Mouse (Mus musculus): ENCODE measurements around the gene Dock1.

DNA sequence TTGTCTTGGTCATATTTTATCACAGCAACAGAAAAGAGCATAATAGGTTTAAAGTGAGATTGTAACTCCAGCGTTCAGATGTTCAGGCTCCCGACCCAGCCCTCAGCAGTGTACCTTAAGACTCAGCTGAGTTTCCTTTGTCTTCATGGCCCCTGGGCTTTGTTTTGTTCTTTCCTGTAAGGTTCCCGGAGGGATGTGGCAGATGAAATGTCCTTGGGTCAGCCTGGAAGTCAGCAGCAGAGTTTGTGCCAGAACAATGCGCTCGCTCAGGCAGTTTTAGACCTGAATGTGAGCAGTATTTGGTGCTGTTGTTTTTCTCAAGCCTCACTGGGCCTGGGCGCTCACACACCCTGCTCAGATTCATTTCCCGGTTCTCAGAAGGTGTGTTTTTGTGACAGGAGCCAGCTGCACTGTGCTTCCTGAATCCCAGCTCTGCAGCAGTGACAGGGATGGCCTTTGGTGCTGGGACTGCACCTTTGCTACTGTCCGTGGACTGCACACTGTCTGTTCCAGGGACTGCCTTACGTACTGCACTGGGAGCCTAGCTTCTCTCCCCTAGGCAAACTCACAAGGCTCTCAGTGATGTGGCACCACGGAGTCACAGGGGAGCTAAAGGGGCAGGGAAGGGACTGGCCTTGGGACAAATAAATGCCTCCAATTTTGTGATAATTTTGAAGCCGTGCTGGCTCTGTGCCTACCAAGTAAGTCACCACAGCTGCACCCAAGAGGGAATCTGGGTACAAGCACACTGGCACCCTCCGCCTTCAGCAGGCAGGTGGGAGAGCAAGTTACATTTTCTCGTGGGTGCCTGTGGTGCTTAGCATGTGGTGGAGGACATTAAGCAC lies 9.1 kb downstream of the Dock1 start:
- TF ChIP-seq KAT2A (IDR thresholded peaks at IDR 0.05; ENCODE audit: insufficient replicate concordance, low read length) (no peak), POLR2A (IDR thresholded peaks at IDR 0.05; ENCODE audit: low read depth, low read length) (no peak), MAFK (IDR thresholded peaks at IDR 0.05; ENCODE audit: insufficient replicate concordance, low read length) (no peak), JUND (conservative IDR thresholded peaks at IDR 0.05; ENCODE audit: low read depth, low read length) (no peak), USF2 (conservative IDR thresholded peaks at IDR 0.05; ENCODE audit: low read depth, low read length) (no peak), ZMIZ1 (IDR thresholded peaks at IDR 0.05; ENCODE audit: low read depth, low read length) (no peak), CTCF (conservative IDR thresholded peaks at IDR 0.05 in 1 of 2, IDR thresholded peaks at IDR 0.05 in 1 of 2; ENCODE audit: low read depth in 2 of 2, low read length in 2 of 2) (no peak), UBTF (IDR thresholded peaks at IDR 0.05; ENCODE audit: low read depth, low read length) (no peak)

Measured in CH12.LX (cell line).